Mouse (Mus musculus) liver, embryonic 14.5 days (tissue): ENCODE measurements around the gene Zbtb25.

Experiments used
- CTCF ChIP-seq: IDR thresholded peaks from 2 replicates; pipeline ENCODE4 v1.5.1; 2016; ENCODE audit warnings: antibody characterized with exemption, low read depth, control low read depth
- EP300 ChIP-seq: IDR thresholded peaks from 2 replicates; pipeline ENCODE4 v1.6.1; 2016; ENCODE audit warnings: antibody characterized with exemption, low read depth

DNA sequence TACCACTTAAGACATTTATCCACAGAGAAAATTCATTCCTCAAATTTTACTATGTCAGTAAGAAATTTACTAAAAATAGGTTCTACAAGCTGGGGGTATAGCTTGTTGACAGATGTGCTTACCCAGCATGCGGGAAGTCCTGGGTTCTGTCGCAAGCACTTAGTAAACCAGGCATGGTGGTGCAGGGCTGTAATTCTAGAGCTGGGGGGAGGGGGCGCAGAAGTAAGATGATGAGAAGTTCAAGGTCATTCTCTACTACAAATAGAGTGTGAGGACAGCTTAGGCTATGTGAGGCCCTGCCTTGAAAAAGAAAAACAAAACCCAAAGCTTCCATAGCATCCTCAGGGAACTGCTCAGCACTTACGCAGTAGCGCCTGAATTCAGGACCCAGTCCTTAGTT is 9.2 kb upstream of the Zbtb25 start:
- TF ChIP-seq CTCF (no peak), EP300 (no peak)
